Mouse (Mus musculus) CD4-positive, CD25-positive, alpha-beta regulatory T cell, adult 2 months (primary cell): Measurements from ENCODE around the gene Tgfa.

Experiments
- DNase-seq: peaks from one replicate; pipeline ENCODE4 v3.0.0-alpha.2; 2012; ENCODE audit warnings: low read depth, low spot score

Tgfa gene

DNA sequence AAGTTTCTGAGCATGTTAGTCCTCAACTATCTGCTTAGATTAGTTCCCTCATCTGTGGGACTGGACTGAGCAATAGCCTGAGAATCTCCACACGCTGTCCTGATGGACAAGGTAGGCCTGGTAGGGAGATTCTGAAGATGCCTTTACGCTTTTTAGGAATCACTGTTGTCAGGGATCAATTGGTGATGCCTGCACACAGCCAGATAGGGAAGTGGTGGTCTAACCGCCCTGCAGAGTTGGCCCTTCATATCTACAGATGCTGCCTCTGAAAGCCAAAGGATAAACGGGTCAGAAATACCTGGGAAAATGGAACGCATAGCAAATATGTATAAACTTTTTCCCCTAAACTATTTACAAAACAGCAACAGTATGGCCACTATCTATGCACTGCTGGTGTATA lies 37.3 kb downstream of the Tgfa start:
- no peak for DNase-seq

DNA sequence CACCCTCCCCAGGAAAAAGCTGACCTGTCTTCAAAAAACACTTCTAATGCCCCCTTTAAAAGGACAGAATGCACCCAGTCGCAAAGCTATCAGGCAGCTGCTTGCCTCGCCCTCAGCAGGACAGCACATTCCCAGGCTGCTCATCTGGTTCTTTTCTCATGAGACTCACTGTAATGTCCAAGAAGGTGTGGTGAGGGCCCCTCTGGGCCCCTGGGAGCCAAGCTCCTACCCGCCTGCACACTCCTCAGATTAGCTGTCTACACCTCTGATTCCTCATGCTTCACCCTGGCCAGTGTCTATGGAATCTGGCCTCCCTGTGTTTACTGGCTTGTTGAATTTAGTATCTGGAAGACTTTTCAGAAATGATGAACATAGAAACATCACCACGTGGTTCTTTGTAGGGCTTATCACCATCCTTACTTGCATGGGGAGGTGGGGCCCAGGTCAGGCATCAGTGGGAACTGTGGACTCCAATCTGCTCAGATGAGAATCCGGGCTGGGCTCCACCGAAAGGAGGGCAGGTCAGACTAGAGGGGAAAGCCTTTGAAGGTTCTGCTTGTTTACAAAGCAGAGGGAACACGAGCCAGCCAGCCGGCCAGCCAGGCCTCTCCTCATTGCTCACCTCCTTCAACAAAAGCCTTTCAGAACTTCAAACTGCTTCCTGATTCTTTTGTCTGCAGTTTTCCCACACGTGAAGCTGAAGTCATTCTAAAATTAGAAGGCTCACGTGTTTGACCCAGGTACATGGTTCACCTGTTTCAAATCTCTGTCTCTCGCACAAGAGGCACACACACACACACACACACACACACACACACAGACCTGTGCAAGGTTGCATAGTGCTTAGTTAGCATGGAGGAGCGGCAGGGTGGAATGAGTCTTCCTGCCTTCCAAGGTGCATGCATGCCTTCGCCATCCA lies 38.7 kb downstream of the Tgfa start:
- DNase-seq, result no peak

DNA sequence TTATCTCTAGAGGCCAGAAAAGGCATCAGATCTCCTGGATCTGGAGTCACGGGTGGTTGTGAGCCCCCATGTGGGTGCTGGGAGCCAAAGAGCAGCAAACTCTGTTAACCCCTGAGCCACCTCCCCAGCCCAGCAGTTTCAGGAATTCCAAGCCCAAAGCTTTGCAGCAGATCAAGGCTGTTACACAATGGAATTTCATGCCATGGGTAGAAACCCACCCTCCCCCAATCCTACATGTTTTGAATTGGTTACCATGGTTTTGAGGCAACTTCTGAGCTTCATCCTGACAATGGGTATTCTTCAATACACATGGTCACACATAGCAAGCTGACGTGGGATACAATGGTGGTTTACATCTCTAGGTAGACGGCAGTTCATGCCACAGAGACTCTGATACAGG lies 49.8 kb downstream of the Tgfa start:
- no peak for DNase-seq

DNA sequence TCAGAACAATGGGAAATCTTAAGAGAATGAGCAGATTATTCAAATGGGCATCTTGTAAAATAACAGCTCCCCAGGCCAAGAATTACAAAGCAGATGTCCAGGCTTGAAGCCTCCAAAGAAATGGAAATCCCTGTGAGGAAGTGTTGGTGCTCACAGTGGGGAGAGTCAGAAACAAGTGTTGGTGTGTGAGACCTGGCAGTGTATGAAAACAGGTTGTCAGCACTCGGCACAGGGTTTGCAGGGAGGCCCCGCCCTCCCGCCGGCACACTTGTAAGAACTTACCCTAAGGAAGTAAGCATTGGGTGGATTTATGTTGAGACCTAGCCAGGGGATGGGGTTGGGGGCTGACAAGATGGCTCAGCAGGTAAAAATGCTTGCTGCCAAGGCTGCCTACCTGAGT lies 50.9 kb downstream of the Tgfa start:
- no peak for DNase-seq

DNA sequence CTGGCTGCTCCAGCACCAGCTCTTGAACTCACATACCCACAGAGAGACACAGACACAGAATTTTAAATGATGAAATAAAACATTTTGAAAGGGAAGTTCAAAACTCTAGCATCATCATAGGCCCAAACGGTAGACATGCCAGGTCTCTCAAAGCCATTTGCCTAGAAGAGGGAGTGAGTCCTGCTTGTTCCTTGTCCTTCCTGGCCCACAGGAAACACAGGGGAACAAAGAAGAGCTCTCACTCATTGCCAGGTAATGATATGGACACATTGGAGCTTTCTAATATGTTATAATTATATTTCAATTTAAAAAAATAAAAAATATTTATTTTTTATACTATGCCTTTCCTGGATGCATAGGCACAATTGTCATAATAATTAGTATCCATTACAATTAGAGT lies 53.5 kb downstream of the Tgfa start:
- no peak for DNase-seq

DNA sequence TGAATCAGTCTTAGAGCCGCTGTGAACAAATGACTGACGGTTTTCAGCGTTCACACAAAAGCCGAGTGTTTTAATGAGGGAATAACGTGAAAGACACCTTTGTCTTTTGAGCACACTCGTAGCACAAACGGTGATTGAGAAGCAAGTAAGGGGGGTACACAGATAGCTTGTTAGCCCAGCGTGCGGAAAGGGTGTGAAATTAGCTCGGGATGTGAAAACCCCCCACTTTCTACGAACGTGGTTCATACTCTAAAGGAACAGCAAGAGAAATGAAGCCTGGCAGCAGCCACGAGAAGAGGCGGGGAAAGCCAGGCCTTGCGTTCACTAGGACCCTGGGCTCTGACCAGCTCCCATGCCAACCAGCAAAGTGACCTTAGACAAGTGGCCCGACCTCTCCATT lies 54.0 kb downstream of the Tgfa start:
- no peak for DNase-seq

DNA sequence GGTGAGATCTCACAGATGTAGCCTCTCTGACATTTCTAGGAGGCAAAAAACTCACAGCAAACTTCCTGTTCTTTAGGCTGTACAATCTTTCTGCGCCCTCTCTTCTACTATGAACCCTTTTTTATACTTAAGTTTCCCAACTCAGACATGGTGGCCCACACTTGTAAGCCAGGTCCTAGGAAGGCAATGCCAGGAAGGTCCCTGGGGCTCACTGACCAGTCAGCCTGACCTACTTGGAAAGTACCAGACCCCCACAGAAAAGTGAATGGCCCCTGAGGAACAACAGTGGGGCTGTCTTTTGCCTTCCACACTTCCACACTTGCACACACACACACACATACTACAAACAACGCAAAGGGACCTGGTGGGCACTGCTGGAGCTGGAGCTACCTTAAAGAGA lies 55.2 kb downstream of the Tgfa start:
- no peak for DNase-seq

DNA sequence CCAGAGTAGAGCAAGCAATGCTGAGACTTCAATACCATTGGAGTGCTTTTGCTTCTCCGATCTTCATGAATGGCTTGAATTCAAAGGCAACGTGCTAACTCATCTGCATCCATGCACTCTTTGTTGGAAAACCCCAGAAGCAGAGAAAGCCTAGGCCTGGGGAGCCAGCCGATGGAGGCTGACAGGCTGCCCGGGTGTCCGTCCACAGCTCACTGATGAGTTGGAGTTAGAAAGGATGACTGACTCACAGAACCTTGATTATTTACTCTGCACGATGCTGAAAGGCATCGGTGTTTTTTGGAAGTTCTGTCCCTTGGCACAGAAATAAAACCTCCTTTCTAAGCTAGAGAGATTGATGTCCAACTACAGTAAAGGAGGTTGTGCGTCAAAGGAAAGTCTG lies 55.8 kb downstream of the Tgfa start:
- DNase-seq, result no peak

DNA sequence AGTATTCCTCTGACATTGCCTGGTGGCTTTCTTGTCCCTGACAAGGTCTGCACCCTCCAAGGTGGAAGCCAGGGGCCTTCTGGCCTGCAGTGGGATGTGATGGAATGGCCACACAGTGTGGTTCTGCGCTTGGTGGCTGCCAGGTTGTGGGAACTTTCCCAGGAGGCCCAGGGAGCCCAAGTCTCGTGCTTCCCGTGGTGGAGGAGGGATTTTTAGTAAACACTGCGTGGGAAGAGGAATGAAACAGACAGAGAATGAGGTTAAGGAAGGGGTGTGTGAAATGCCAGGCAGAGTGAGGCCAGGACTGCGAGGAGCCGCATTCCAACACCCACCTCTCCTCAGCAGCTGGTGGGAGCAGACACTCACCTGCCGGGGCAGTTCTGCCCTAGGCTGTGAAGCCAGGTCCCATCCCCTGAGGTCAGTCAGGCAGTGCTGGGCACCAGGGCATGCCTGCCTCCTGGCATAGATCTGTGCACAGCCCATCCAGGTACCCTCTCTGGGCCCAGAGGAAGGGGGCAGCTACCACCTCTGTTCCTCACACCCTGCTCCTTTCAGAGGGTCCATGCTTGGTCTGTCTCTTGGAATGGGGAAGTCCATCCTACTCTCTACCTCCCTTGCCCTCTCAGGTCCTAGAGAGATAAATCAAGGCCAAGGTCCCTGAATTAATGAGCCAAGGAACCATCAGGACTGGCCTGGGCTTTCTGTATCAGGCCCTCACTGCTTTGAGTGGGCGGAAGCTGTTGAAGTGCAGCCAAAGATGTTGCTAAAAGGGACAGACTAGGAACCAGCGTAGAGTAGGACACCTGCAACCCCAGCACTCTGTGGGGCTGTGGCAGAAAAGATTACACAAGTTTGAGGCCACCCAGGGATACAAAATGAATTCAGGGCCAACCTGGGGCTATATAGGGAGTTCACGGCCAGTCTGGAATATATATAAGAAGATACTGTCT lies 57.4 kb downstream of the Tgfa start:
- no peak for DNase-seq

DNA sequence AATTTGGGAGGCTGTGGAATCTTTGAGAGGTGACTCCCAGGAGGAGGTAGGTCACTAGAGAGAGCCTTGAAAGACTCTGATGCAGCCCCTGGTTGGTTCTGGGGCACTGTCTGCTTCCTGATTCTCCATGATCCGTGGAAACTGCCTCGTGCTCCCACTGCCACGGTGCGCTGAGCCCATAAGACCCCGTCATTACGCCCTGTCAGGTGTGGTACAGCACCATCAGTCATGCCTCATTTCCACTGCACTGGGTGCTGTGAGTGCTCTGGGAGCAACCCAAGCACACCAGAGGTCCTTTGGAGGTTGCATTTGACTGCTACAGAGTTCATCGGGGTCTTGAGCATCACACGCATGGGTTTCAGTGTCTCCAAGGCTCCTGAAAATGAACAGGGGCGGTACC lies 60.9 kb downstream of the Tgfa start:
- no peak for DNase-seq

DNA sequence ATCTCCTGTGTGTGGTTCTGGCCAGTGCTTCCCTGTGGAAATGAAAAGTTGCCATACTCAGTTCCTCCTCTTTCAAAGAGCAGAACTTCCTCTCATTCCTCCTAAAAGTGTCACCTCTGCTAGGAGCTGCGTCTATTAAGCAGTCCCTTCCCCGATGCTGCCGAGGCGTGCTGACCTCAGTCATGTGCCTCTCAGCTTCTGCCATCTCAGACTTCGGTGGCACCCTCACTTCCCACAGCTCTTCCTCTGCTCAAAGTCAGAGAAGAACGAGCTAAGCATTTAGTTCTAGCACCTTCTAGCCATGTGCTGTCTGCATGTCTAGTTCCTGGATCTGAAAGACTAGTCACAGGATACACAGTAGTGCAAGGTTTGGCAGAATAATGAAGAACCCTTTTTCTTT lies 64.2 kb downstream of the Tgfa start:
- no peak for DNase-seq

DNA sequence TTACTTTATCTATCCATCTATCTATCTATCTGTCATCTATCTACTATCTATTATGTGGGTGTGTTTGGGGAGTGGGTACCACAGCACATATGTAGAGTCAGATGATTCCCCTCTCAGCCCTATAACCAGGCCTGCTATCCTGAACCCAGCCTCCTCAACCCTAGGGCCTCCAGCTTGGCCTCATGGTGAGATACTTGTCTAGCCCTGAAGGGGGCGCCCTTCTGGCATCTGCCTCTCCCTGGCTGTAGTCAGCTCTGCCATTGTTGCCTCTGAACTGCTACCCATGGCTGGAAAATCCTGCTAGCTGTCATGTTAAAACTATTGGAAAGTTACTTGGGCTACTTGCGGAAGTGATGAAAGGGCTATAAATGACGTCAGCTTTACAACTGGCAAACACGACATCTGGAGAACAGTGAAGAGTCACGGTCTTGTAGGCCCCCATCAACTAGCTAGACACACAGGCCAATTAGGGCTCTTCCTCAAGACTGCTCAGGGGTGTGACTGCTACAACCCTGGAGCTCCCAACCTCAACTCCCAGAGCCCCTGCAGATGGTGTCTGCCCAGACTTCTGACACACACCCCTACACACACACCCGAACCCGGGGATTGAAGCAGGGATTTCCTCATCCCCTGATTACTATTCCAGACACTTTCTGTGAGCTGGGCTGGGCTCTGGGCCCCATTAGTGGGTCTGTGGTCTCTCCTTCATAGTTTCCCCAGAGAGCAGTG lies 65.5 kb downstream of the Tgfa start:
- DNase-seq, result peak; percentile 39

DNA sequence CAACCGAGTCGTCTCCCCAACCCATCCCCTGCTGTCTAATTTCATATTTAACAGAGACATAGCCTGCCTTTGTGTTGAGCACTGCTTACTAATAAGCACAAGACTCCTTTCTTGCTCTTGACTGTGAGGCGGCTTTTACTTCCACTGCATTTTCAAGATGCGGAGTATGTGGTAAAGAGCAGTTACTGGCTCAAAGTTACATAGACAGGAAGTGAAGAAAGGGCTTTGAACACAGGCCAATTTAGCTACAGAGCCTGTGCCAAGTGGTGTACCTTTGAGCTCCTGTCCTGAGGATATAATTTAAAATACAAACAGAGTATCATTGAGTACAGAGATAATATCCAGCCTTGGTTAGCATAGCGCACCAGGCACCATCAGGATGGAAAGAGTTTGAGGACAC lies 71.8 kb downstream of the Tgfa start:
- no peak for DNase-seq

DNA sequence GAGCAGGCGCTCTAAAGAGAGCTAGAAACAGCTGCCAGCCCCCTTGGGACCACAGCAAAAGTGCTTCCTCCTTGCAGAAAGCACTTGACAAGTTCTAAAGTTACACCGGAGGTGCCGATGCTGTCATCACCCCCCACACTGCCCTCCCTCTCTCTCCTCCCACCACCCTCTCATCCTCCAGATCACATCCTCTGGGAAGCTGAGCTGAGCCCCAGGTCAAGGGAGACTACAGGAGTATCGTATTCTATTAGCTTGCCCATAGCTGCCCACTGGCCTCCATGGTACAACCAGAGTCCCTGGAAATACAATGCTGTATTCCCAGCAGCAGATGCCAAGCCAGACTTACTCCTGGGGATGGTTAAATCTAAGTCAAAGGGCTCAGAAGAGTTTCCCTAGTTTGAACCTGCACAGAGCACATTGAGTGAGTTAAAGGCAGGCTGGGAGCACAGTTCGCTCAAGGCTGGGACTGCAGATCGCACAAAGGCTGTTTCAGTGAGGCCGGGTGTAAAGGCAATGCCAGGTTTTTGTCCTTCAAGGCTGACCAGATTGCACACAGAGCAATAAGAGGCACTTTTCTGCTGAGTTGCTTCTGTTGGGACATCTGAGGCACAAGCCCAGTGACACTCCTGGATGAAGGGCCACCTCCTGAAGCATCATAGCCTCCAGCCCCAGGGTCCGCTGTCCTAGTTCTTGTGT lies 75.5 kb downstream of the Tgfa start:
- DNase-seq, result no peak

DNA sequence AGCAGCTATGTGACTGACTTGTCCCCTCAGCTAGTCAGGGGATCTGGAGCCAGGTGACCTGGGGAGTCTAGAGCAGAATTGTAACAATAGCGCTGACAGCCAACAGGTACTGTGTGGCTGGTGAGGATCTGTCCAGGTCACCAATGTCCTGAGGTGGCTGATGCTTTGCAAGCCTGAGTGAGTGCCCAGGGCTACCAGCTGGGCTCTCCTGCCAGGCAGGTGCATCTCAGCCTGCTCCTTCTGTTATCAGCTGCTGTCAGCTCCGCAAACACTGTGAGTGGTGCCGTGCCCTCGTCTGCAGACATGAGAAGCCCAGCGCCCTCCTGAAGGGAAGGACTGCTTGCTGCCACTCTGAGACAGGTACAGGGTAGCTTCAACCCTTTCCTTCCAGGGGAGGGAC lies 76.1 kb downstream of the Tgfa start:
- DNase-seq, result no peak

DNA sequence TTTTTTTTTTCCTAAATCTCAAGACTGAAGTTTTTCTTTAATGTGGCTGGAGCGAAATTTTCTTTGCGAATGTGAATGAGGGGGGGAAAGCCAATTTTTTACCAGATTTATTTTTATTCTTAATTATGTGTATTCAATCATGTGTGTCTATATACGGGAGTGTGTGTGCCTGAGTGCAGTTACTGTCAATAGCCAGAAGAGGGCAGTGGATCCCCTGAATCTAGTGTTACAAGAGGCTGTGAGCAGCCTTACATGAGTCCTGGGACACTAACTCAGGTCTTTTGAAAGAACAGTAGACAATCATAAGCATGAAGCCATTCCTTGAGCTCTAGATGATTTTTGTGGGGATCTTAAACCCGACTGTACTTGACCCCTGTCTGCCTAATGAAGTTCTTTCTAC lies 80.7 kb downstream of the Tgfa start:
- no peak for DNase-seq

DNA sequence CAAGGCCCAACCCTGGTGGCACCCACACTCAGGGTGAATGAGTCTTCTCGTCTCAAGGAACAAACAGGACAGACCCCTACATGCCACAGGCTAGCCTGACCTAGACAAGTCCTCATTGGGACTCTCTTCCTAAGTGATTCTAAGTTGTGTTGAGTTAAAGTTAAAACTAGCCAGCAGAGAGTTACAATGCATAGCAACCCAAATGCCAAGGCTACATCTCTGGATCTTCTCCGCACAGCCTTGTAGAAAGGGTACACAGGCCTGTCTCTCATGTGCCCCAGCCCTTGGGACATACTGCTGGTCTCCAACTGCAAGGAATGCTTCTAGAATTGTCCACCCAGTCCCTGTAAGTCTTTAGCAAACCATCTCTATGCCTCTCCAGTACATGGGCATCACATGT lies 81.8 kb downstream of the Tgfa start:
- DNase-seq, result no peak

DNA sequence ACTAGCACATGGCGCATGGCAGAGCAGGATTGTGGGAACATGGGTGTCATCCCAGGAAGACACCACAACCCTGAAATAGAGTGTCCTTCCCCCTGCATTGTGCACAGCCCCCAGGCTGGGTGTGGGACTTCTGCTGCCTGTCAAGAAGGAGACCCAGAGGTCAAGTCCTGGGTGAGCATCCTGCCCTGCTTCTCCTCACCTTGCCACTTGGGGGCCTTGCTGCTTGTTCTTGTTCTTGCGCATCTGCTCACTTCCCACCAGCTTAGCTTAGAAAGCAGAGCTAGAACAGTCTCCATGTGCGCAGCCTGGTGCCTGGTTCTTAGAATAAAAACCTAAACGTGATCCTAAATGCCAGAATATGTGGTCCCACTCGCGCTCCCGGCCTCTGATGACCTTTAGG lies 82.6 kb downstream of the Tgfa start:
- DNase-seq, result peak; percentile 6

DNA sequence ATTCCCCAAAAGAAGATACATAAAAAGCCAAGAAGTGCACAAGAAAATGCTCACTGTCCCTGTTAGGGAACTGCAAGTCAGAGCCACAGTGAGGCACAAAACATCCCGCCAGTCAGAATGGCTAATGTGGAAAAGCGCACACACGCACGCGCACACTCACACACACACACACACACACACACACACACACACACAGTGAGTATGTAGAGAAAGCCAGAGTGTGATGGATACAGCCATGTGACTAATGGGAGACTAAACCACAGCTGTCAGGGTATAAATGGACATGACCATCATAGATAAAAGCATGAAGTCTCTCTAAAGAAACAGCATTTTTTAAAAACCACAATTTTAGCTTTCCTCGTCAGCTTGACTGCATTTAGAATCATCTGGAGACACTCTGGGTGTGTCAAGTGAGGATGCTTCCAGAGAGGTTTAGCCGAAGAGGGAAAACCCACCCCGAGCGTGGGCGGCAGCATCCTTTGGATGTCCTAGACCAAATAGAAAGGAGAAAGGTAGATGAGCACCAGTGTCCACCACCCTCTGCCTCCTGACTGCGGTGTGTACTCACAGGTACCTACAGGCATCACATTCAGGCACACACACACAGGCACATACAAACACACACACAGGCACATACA lies 86.7 kb downstream of the Tgfa start:
- no peak for DNase-seq

DNA sequence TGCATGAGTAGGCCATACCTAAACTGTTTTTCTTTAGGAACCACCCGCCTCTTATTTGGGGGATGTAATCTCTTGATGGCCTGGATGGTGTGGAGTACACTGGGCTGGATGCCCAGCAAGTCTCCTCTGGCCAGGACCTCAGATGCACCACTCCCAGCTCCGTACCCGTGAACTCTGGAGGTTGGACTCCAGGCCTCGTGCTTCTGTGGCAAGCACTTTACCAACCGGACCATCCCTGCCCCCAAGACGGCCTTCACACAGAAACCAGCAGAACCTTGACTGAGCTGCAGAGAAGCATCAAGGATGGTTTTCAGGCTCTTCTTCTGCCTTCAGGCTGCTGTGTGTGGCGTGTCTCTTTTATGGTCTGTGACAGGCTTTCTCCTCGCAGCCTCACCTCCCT lies 98.3 kb downstream of the Tgfa start:
- no peak for DNase-seq

DNA sequence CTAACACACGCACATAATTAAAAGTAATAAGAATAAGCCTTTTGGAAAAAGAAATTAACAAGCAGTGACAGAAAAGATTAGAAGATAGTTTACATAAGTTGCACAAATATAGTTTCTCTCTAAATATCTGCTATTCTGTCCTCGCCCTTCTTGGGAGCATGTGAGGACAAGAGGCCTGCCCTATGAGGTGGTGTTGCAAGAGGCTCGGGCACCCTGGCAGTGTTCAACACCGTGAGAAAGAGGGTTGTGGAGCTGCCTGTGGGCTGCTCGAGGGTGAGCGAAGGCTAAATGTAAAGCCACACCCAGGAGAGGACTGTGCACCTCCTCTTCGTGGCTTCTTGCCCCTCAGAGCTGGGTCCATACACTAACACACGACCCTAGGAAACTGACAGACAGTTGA lies 100.4 kb downstream of the Tgfa start:
- no peak for DNase-seq
